Comparison of ENCODE assay signal across 11 mouse cellular contexts in genomic region chr4:55938383-55938782, GRCm38 (mm10).
"Had no signal": no experiment of that assay in that cellular context is flagged by ENCODE, and none has a peak within 500 bp of the region (broad histone marks: within the 10 kb centered on the region; RNA-seq: fewer than 3 reads in every experiment).

No protein-coding gene starts in this region.

- DNase-seq: kidney, adult 11 months; kidney, adult 9 months; kidney, postnatal 36 days; layer of hippocampus, adult 9-11 months; layer of hippocampus, postnatal 36 days; liver; right cerebral cortex, postnatal 14 days had no signal

- H3K9ac ChIP-seq: limb, embryonic 12.5 days; lung, embryonic 15.5 days; midbrain, embryonic 12.5 days had no signal

- H3K27me3 ChIP-seq: limb, embryonic 12.5 days; lung, embryonic 15.5 days; midbrain, embryonic 12.5 days had no signal

- H3K4me2 ChIP-seq: limb, embryonic 12.5 days; lung, embryonic 15.5 days; midbrain, embryonic 12.5 days had no signal

- H3K4me3 ChIP-seq: limb, embryonic 12.5 days; lung, embryonic 15.5 days; midbrain, embryonic 12.5 days had no signal

- H3K9me3 ChIP-seq: limb, embryonic 12.5 days; lung, embryonic 15.5 days; midbrain, embryonic 12.5 days had no signal

- H3K4me1 ChIP-seq: limb, embryonic 12.5 days; lung, embryonic 15.5 days; midbrain, embryonic 12.5 days had no signal

- H3K27ac ChIP-seq: kidney, postnatal 0 days; limb, embryonic 12.5 days; lung, embryonic 15.5 days; midbrain, embryonic 12.5 days had no signal

- H3K36me3 ChIP-seq: limb, embryonic 12.5 days; lung, embryonic 15.5 days; midbrain, embryonic 12.5 days had no signal
